21 mouse cellular contexts compared by ENCODE assay signal in genomic region chrX:94009442-94009841, GRCm38 (mm10). TPM values are rescaled to one million over a fixed set of nuclear protein-coding genes. Genes with fewer than 3 reads are reported as not detected.
"Had no signal": no experiment of that assay in that cellular context is flagged by ENCODE, and none has a peak within 500 bp of the region (broad histone marks: within the 10 kb centered on the region; RNA-seq: fewer than 3 reads in every experiment).

No protein-coding gene starts in this region.

- ATAC-seq: intestine, embryonic 16.5 days had no signal

- H3K36me3 ChIP-seq: limb, embryonic 13.5 days; midbrain, embryonic 10.5 days; neural tube, embryonic 15.5 days; stomach, embryonic 15.5 days had no signal

- H3K4me2 ChIP-seq: limb, embryonic 13.5 days; neural tube, embryonic 15.5 days; stomach, embryonic 15.5 days had no signal

- H3K4me3 ChIP-seq: limb, embryonic 13.5 days; midbrain, embryonic 10.5 days; myocyte; neural tube, embryonic 15.5 days; stomach, embryonic 15.5 days had no signal

- H3K9me3 ChIP-seq: limb, embryonic 13.5 days; midbrain, embryonic 10.5 days; neural tube, embryonic 15.5 days; stomach, embryonic 15.5 days had no signal

- H3K4me1 ChIP-seq: limb, embryonic 13.5 days; neural tube, embryonic 15.5 days; stomach, embryonic 15.5 days had no signal

- DNase-seq: kidney, adult 8-10 months; kidney, postnatal 25 days; layer of hippocampus, adult 9-11 months; layer of hippocampus, postnatal 36 days; left cerebral cortex, postnatal 4 days; lung, adult 18-20 months; lung, postnatal 36 days; midbrain, embryonic 14.5 days; thymus, adult 2 months; thymus, postnatal 25 days had no signal

- H3K27ac ChIP-seq: limb, embryonic 13.5 days; midbrain, embryonic 10.5 days; neural tube, embryonic 15.5 days; stomach, embryonic 15.5 days had no signal

- H3K9ac ChIP-seq: limb, embryonic 13.5 days; neural tube, embryonic 15.5 days; stomach, embryonic 15.5 days had no signal

RNA-seq across cellular contexts. Expression of gene AU015836, which starts 41.0 kb away (rescaled TPM):
- total RNA-seq: layer of hippocampus, postnatal 36 days; left cerebral cortex, postnatal 4 days; megakaryocyte progenitor cell, adult 5-6 weeks had no signal
- polyA plus RNA-seq: lung, embryonic 16.5 days; midbrain, embryonic 14.5 days; myocyte; neural tube, embryonic 11.5 days; neural tube, embryonic 15.5 days; spleen, adult 2 months; urinary bladder, adult 2 months had no signal
